ENCODE assay signal across 25 mouse cellular contexts in genomic region chr13:94849351-94849750, GRCm38 (mm10). TPM values are rescaled to one million over a fixed set of nuclear protein-coding genes. Genes with fewer than 3 reads are reported as not detected.
"Had no signal": no experiment of that assay in that cellular context is flagged by ENCODE, and none has a peak within 500 bp of the region (broad histone marks: within the 10 kb centered on the region; RNA-seq: fewer than 3 reads in every experiment).

No protein-coding gene starts in this region.

- H3K9me3 ChIP-seq: limb, embryonic 10.5 days; limb, embryonic 13.5 days; liver, embryonic 12.5 days; liver, embryonic 15.5 days; midbrain, embryonic 12.5 days; midbrain, embryonic 15.5 days; neural tube, embryonic 12.5 days; neural tube, embryonic 15.5 days; stomach, embryonic 15.5 days had no signal

- H3K9ac ChIP-seq: limb, embryonic 13.5 days; liver, embryonic 12.5 days; liver, embryonic 15.5 days; midbrain, embryonic 12.5 days; midbrain, embryonic 15.5 days; neural tube, embryonic 12.5 days; neural tube, embryonic 15.5 days; stomach, embryonic 15.5 days had no signal

- H3K4me1 ChIP-seq: limb, embryonic 13.5 days; liver, embryonic 12.5 days; liver, embryonic 15.5 days; midbrain, embryonic 12.5 days; midbrain, embryonic 15.5 days; neural tube, embryonic 12.5 days; neural tube, embryonic 15.5 days; stomach, embryonic 15.5 days had no signal

- H3K27me3 ChIP-seq: liver, embryonic 15.5 days; neural tube, embryonic 12.5 days; neural tube, embryonic 15.5 days; stomach, embryonic 15.5 days had no signal

- H3K27ac ChIP-seq: limb, embryonic 10.5 days; limb, embryonic 13.5 days; liver, embryonic 12.5 days; liver, embryonic 15.5 days; midbrain, embryonic 12.5 days; midbrain, embryonic 15.5 days; neural tube, embryonic 12.5 days; neural tube, embryonic 15.5 days; stomach, embryonic 15.5 days had no signal

- H3K4me2 ChIP-seq: limb, embryonic 13.5 days; liver, embryonic 12.5 days; liver, embryonic 15.5 days; midbrain, embryonic 12.5 days; midbrain, embryonic 15.5 days; neural tube, embryonic 12.5 days; neural tube, embryonic 15.5 days; stomach, embryonic 15.5 days had no signal

- ATAC-seq: intestine, embryonic 16.5 days; liver, embryonic 12.5 days; midbrain, embryonic 15.5 days had no signal

- H3K4me3 ChIP-seq: limb, embryonic 10.5 days; limb, embryonic 13.5 days; liver, embryonic 12.5 days; liver, embryonic 15.5 days; midbrain, embryonic 12.5 days; midbrain, embryonic 15.5 days; neural tube, embryonic 12.5 days; neural tube, embryonic 15.5 days; stomach, embryonic 15.5 days had no signal

- H3K36me3 ChIP-seq: liver, embryonic 15.5 days; midbrain, embryonic 12.5 days; midbrain, embryonic 15.5 days; neural tube, embryonic 12.5 days; neural tube, embryonic 15.5 days; stomach, embryonic 15.5 days had no signal

- DNase-seq: kidney, adult 18-20 months; kidney, adult 9 months; kidney, postnatal 14 days; kidney, postnatal 4 days; layer of hippocampus, adult 9-11 months; liver; right cerebral cortex, adult 18-20 months; right cerebral cortex, postnatal 14 days; right cerebral cortex, postnatal 4 days; thymus, postnatal 25 days had no signal

RNA-seq across cellular contexts. Expression of gene Otp, which starts 26.1 kb away (rescaled TPM):
- total RNA-seq: layer of hippocampus, adult 18-20 months; layer of hippocampus, postnatal 25 days had no signal
- polyA plus RNA-seq: intestine, embryonic 16.5 days; kidney, embryonic 16.5 days; limb, embryonic 10.5 days; limb, embryonic 13.5 days; liver, embryonic 12.5 days; liver, embryonic 15.5 days; lung, embryonic 16.5 days; stomach, embryonic 15.5 days; thymus, postnatal 0 days had no signal
